Mouse (Mus musculus) midbrain, embryonic 13.5 days (tissue): ENCODE data around the gene Osbpl5. TPM values are rescaled to one million over a fixed set of nuclear protein-coding genes. Genes with fewer than 3 reads are reported as not detected.

Experiments
- ATAC-seq: fragments of 200-750 bp; cut with Nextera tagmentation; 2 replicates; pipeline ENCODE4 v1.8.0; 2017; ENCODE audit warnings: mild to moderate bottlenecking, moderate TSS enrichment, moderate library complexity
- H3K27ac ChIP-seq: fragments of 300-500 bp; sonication (generic); 2 replicates; pipeline ENCODE4 v1.5.1; 2015; ENCODE audit warnings: inconsistent platforms, mild to moderate bottlenecking, moderate library complexity
- H3K27me3 ChIP-seq: fragments of 300-500 bp; sonication (generic); 2 replicates; pipeline ENCODE4 v1.6.1; 2015; ENCODE audit warnings: mild to moderate bottlenecking, inconsistent platforms
- H3K36me3 ChIP-seq: fragments of 300-500 bp; sonication (generic); 2 replicates; pipeline ENCODE4 v1.6.1; 2015; ENCODE audit warnings: mild to moderate bottlenecking, inconsistent platforms
- H3K4me1 ChIP-seq: fragments of 300-500 bp; sonication (generic); replicated peaks from 2 replicates; pipeline ENCODE4 v1.6.1; 2015; ENCODE audit warnings: inconsistent platforms
- H3K4me2 ChIP-seq: fragments of 300-500 bp; sonication (generic); replicated peaks from 2 replicates; pipeline ENCODE4 v1.6.1; 2015; ENCODE audit warnings: moderate library complexity, mild to moderate bottlenecking, inconsistent platforms
- H3K4me3 ChIP-seq: fragments of 300-500 bp; sonication (generic); replicated peaks from 2 replicates; pipeline ENCODE4 v1.5.1; 2015; ENCODE audit warnings: mild to moderate bottlenecking, inconsistent platforms
- H3K9ac ChIP-seq: fragments of 300-500 bp; sonication (generic); replicated peaks from 2 replicates; pipeline ENCODE4 v1.6.1; 2015; ENCODE audit warnings: mild to moderate bottlenecking, inconsistent platforms
- H3K9me3 ChIP-seq: fragments of 300-500 bp; sonication (generic); 2 replicates; pipeline ENCODE4 v1.6.1; 2016; ENCODE audit warnings: mild to moderate bottlenecking, inconsistent platforms
- WGBS: fragments of 180-500 bp; shearing (Covaris S2); methylation state at CpG from one replicate; pipeline ENCODE4 v1.1.7; 2015; 5-methylcytosine and 5-hydroxymethylcytosine counted together
- polyA plus RNA-seq: library from polyadenylated mRNA; unstranded; fragments of >200 nt; fragmentation: Nextera tagmentation; extraction: Ambion mirVana; gene quantifications from 2 replicates; pipeline ENCODE4 v1.2.1, GENCODE M21; 2015

Gene Osbpl5
- polyA plus RNA-seq, 1 experiment from 2014 or later: 27.3 TPM

DNA sequence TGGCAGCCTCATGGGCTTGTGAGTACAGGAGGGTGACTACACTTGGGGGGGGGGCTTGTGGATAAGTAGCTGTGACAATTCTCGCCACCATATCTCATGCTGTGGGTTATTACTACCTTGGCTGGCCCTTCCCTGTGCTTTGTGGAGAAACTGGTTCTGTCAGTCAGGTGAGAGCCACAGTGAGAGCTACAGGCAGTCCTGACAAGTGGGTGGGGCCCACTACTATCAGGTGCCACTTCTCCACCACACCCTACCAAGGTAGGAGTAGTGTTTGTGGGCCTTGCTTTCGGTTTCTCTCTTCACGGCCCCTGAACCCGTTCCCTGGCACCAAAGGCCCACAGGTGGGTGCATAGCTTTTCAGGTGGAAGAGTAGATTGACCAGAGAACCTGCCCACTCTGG, 32.9 kb downstream of the Osbpl5 start:
- ATAC-seq: no peak
- 89% methylated on average over 4 of the region's 4 CpGs for WGBS

DNA sequence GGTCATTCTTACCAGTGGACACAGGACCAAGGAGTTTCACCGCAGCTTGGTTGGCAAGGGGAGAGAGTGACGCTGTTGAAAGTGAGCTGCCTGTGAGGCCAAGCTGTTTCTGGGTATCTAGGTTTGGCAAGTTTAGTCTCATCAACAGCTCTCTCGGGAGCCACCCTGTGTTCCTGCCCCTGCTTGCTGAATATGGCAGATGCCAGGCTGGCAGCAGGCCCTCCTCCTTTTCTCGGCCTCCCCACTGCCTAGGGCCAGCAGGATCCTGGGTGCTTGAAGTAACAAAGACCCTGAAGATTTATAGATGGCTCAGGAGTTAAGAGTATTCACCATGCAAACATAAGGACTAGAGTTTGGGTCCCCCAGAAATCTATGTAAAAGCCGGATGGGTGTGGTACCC, 34.1 kb downstream of the Osbpl5 start:
- Histone ChIP-seq H3K36me3 (no peaks in the 10 kb centered on the region), H3K9me3 (no peaks in the 10 kb centered on the region), H3K9ac (no peak overlapping the region), H3K4me3 (no peak overlapping the region), H3K4me2 (no peak overlapping the region), H3K27ac (no peak overlapping the region), H3K27me3 (no peaks in the 10 kb centered on the region), H3K4me1 (peaks cover 10% of the 10 kb centered on the region)
- 92% methylated on average over 5 of the region's 5 CpGs for WGBS
- no peak for ATAC-seq

More for the DNA sequence above, 32.9 kb downstream of the Osbpl5 start:
- H3K9me3 ChIP-seq: no peaks in the 10 kb centered on the region
- peaks cover 7% of the 10 kb centered on the region; the same call in 1 of the 2 replicates for H3K4me1 ChIP-seq
- no peak overlapping the region for H3K9ac ChIP-seq
- no peaks in the 10 kb centered on the region for H3K36me3 ChIP-seq
- H3K27me3 ChIP-seq: no peaks in the 10 kb centered on the region
- H3K4me3 ChIP-seq: no peak overlapping the region
- no peak overlapping the region for H3K27ac ChIP-seq
- H3K4me2 ChIP-seq: no peak overlapping the region

- Histone ChIP-seq H3K36me3 (peaks cover 29% of the 10 kb centered on the region), H3K4me2 (no peak overlapping the region), H3K27me3 (no peaks in the 10 kb centered on the region), H3K9me3 (no peaks in the 10 kb centered on the region), H3K9ac (no peak overlapping the region), H3K4me3 (no peak overlapping the region), H3K27ac (0 out of 2 replicates have a peak overlapping the region, but pooled peaks have one; percentile 5), H3K4me1 (peaks cover 11% of the 10 kb centered on the region; the same call in 1 of the 2 replicates)
- WGBS: 80% methylated on average over 1 of the region's 1 CpGs
- 0 out of 2 replicates have a peak, but pooled peaks have one; percentile 30 for ATAC-seq
Observed at GRCm38 (mm10) chr7:143717811-143718210, 39.0 kb downstream of the Osbpl5 start.

DNA sequence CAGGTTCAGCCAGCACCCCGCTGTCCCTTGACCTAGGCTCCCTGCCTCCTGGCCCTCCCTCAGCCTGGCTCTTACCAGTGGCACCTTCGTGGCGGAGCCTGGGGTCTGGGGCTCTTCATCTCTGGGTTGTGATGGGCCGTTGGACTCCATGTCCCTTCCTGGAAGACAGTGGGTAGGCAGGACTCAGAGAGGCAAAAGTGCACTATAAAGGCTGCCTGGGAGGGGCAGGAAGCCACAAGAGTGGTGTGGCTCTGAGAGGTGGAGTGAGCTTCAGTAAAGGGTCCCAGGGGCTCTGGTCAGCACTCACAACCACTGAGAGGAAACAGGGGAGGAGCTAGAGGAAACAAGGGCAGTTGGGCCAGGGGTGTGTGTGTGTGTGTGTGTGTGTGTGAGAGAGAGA, 43.4 kb downstream of the Osbpl5 start:
- Histone ChIP-seq H3K27ac (no peak overlapping the region), H3K4me2 (no peak overlapping the region), H3K4me3 (no peak overlapping the region), H3K9me3 (no peaks in the 10 kb centered on the region), H3K9ac (no peak overlapping the region), H3K4me1 (peaks cover 10% of the 10 kb centered on the region), H3K36me3 (peaks cover 54% of the 10 kb centered on the region), H3K27me3 (no peaks in the 10 kb centered on the region)
- WGBS: 82% methylated on average over 4 of the region's 4 CpGs
- ATAC-seq: no peak

DNA sequence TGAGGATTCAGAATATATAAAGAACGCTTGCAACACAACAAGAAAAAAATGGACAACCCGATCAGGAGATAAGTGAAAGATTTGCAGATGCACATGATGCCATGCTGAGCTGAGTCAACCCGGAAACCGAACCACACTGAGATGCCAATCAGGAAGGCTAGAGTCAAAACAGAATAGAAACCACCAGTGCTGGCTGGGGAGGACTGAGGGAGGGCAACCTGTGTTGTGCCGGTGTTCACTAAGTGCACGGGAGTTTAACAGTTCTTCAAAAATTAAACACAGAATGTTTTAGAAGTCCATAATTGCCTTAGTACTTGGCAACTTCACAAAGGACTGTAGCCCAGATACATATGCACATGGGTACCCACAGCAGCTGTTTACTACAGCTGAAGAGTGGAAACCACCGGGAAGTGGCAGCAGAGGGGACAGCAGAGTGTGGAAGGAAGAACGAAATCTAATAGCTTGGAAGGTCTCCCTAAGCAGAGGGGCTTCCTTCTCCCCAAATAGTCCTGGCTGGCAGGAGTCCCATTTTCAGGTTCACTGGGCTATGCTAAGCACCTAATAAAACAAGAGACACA, 43.9 kb downstream of the Osbpl5 start:
- Histone ChIP-seq H3K9ac (no peak overlapping the region), H3K9me3 (no peaks in the 10 kb centered on the region), H3K36me3 (peaks cover 55% of the 10 kb centered on the region), H3K27ac (no peak overlapping the region), H3K4me3 (no peak overlapping the region), H3K27me3 (no peaks in the 10 kb centered on the region), H3K4me1 (peaks cover 10% of the 10 kb centered on the region), H3K4me2 (no peak overlapping the region)
- ATAC-seq: no peak
- WGBS: 88% methylated on average over 8 of the region's 8 CpGs

GRCm38 (mm10) chr7:143712023-143712422, 44.8 kb downstream of the Osbpl5 start:
- Histone ChIP-seq H3K27me3 (no peaks in the 10 kb centered on the region), H3K9me3 (no peaks in the 10 kb centered on the region), H3K27ac (no peak overlapping the region; the same call in 1 of the 2 replicates), H3K36me3 (peaks cover 55% of the 10 kb centered on the region), H3K4me3 (no peak overlapping the region), H3K4me2 (no peak overlapping the region), H3K9ac (no peak overlapping the region), H3K4me1 (peaks cover 6% of the 10 kb centered on the region)
- WGBS: 69% methylated on average over 4 of the region's 4 CpGs
- no peak for ATAC-seq

DNA sequence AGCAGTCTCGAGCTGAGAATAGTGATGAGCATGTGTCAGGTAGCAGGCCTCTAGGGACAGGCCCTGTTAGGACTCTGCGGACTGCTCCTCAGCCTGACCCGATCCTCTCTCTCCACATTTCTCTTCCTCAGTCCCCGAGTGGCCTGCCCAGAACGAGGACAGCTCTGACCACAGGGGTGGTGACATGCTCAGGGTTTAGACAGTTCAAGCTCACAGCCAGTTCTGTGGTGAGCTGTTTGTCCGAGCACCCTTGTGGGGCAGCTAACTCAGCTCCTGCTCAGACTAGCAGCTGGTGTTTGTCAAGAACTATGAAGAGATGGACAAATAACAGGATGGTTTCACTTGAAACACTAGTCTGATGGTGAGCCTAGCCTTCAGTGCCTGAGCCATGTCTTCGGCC, 45.4 kb downstream of the Osbpl5 start:
- H3K27me3 ChIP-seq: no peaks in the 10 kb centered on the region
- no peak overlapping the region for H3K9ac ChIP-seq
- H3K4me1 ChIP-seq: peaks cover 6% of the 10 kb centered on the region
- H3K27ac ChIP-seq: no peak overlapping the region
- no peak for ATAC-seq
- H3K4me3 ChIP-seq: no peak overlapping the region
- H3K4me2 ChIP-seq: no peak overlapping the region
- 81% methylated on average over 7 of the region's 7 CpGs for WGBS
- no peaks in the 10 kb centered on the region for H3K9me3 ChIP-seq
- peaks cover 55% of the 10 kb centered on the region for H3K36me3 ChIP-seq

DNA sequence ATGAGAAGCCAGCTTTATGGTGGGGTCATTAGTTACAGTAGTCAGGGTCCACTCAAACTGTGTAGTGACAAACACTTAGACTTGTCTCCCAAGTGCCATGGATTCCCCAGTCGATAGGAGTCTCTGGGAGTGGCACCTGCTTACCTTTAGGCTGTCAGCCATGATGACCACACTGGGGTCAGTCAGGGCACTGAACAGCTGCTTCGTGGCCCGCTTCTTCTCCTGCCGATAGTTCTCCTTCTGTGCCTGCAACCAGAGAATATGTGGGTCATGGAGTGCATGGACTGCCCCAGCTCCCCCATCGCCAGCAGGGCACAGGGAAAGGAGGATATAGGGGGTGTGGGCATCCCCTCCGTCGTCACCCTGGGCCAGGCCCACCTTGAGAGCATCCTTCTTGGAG, 47.4 kb downstream of the Osbpl5 start:
- no peak for ATAC-seq
- WGBS: 91% methylated on average over 7 of the region's 7 CpGs
- H3K36me3 ChIP-seq: peaks cover 59% of the 10 kb centered on the region
- H3K4me2 ChIP-seq: no peak overlapping the region
- no peak overlapping the region for H3K27ac ChIP-seq
- no peak overlapping the region for H3K9ac ChIP-seq
- peaks cover 6% of the 10 kb centered on the region for H3K4me1 ChIP-seq
- H3K4me3 ChIP-seq: no peak overlapping the region
- no peaks in the 10 kb centered on the region for H3K9me3 ChIP-seq
- H3K27me3 ChIP-seq: no peaks in the 10 kb centered on the region

DNA sequence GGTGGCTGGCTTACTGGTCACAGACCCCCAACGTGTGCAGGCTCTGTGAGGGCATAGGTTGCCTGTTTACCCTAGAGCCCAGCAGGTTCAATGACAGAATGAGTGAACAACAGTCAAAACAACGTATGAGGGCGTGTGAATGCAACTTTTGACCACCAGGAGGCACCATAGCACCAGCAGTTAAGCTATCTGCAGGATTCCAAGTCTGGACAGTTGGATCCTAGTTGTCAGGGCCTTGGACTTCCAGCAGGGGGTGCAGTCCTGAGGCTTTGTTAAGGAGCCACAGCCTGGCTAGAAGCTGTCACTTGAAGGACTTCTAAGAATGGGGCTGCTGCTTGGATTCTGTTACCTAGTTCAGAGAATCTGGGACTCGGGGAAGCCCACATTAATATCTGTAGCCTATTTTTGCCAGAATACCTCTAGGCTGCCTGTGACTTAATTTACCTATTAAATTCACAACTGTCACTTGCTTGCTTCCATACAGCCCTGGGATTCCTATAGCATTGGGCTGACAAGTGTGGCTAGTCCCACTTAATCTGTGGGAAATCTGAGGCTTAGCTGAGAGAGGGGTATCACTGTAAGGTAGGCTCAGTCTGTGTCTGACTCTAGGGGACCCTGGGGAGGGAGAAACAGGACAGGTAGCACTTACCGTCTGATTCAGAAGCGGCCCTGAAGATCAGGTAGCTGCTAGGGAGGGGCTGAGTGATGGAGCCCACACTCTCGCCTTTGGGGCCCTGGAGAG, 49.9 kb downstream of the Osbpl5 start:
- Histone ChIP-seq H3K4me2 (no peak overlapping the region), H3K4me3 (no peak overlapping the region), H3K9ac (no peak overlapping the region), H3K27me3 (no peaks in the 10 kb centered on the region), H3K9me3 (no peaks in the 10 kb centered on the region), H3K4me1 (peaks cover under 1% of the 10 kb centered on the region; the same call in 1 of the 2 replicates), H3K27ac (no peak overlapping the region), H3K36me3 (peaks cover 67% of the 10 kb centered on the region)
- WGBS: 37% methylated on average over 7 of the region's 7 CpGs
- ATAC-seq: peak; percentile 85

DNA sequence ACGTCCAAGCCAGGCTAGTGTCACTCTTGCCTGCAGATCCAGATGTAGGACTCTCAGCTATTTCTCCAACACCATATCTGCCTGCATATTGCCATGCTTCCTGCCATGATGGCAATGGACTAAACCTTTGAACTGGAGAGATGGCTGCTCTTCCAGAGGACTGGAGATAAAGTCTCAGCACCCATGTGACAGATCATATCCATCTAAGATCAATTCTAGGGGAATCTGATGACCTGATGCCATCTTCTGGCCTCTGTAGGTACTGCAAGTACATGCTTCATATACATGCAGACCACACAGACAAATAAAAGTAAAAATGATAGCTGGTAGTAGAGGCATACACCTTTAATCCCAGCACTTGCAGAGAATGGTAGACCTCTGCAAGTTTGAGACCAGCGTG, 60.6 kb downstream of the Osbpl5 start:
- no peak for ATAC-seq
- no peaks in the 10 kb centered on the region for H3K4me1 ChIP-seq

DNA sequence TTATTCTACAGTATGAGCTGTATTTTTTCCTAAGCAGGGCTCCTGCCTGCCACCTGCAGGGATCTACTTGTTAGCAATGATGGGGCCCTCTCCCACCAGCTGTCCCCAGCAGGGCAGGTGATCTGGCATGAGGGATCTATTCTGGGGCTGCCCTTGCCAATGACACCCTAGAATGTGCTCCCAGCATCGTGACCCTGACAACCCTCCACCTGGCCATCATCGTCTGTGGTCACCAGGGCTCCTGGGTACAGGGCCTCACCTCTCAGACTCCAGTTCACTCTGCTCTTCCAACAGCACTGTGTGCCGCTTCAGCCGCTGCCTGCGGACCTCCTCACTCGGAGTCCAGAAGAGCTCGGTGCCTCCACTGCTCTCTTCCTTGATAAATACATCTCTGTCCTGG, 62.2 kb downstream of the Osbpl5 start:
- Histone ChIP-seq H3K27me3 (no peaks in the 10 kb centered on the region), H3K4me1 (no peaks in the 10 kb centered on the region), H3K4me3 (no peak overlapping the region), H3K9me3 (no peaks in the 10 kb centered on the region), H3K36me3 (peaks cover 93% of the 10 kb centered on the region), H3K9ac (no peak overlapping the region), H3K27ac (no peak overlapping the region), H3K4me2 (no peak overlapping the region)
- WGBS: 94% methylated on average over 7 of the region's 7 CpGs
- ATAC-seq: no peak

More for the DNA sequence above, 60.6 kb downstream of the Osbpl5 start:
- WGBS: 78% methylated on average over 2 of the region's 2 CpGs
- no peaks in the 10 kb centered on the region for H3K27me3 ChIP-seq
- H3K9me3 ChIP-seq: no peaks in the 10 kb centered on the region
- H3K27ac ChIP-seq: no peak overlapping the region
- H3K4me2 ChIP-seq: no peak overlapping the region
- no peak overlapping the region for H3K9ac ChIP-seq
- no peak overlapping the region for H3K4me3 ChIP-seq
- peaks cover 84% of the 10 kb centered on the region for H3K36me3 ChIP-seq

DNA sequence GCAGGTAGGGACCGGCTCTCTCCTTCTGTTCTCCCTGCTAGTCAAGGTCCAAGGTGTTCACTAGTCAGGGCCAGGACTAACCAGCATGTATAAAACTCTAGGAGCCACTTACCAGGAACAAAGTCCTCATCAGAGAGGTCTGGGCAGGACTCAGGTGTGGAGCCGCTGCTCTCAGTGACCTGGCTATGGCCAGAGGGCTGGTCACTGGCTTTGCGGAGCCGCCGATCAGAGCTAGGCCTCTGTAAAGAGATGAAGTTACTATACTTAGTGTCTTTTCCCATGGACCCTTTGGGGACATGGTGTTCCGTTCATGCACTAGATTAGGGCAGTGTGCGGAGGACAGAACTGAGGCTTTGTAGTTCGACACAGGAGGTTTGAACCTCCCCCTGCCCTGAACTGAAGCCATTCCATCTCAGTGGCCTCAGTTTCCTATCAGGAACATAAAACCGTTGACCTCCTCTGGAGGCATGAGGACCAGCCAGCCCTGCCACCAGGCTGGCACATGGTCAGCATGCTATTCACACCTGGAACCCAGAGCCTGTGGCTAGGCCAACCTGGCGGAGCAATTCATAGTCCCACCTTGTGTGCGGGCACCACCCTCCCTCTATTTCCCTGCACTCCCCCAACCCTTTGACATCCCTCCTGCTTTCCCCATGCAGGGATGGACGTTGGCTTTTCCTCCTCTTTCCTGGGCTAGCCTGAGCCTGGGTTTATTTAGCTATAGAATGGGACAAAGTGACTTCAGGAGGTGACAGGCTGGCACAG, 63.9 kb downstream of the Osbpl5 start:
- no peak overlapping the region for H3K9ac ChIP-seq
- no peaks in the 10 kb centered on the region for H3K27me3 ChIP-seq
- no peak for ATAC-seq
- peaks cover 97% of the 10 kb centered on the region for H3K36me3 ChIP-seq
- 89% methylated on average over 12 of the region's 12 CpGs for WGBS
- no peaks in the 10 kb centered on the region for H3K4me1 ChIP-seq
- no peaks in the 10 kb centered on the region for H3K9me3 ChIP-seq
- no peak overlapping the region for H3K4me2 ChIP-seq
- no peak overlapping the region for H3K27ac ChIP-seq
- no peak overlapping the region for H3K4me3 ChIP-seq
